Mouse (Mus musculus): ENCODE results near the gene Agrp. TPM values are rescaled to one million over a fixed set of nuclear protein-coding genes. Genes with fewer than 3 reads are reported as not detected.
A peak's percentile ranks its signal among the peaks of the same experiment; 100 is the strongest.

Gene Agrp
- polyA plus RNA-seq (2014; fragmentation: Nextera tagmentation; extraction: Ambion mirVana): 0.66 and 2.1 TPM in 2 replicates

DNA sequence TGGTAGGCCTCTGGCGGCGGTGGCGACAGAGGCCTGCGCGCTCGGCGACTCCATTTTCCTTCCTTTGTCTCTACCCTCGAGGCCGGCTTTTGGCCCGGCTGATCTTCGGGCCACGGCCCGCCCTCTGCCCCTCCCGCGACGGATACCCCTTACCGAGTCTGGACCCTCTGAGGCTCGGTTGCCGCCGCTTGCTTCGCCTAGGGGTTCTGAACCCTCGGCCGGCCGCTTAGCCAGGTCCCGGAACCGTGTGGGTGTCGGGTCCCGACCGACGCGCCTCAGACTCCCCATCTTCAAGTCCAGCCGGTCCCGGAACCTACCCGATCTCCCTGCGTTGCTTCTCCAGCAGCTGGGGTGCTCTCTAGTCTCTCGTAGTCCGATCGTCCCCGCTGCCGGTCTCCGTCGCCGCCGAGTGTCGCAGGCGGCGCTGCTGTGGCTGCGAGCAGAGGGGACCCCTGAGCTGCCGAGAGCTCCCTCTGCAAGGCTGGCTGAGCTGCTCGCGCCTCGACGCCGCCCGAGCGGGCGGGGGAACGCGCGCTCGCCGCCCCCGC lies at the start of gene Agrp:
Gene Agrp (minus strand): TSS at position 431 of the 548 bp plus-strand sequence.
- Histone ChIP-seq H3K27ac (ENCODE audit: low read depth, low read length) (peak within 1 kb of the TSS; percentile 100), H3K36me3 (ENCODE audit: control insufficient read depth, insufficient read depth, low read length) (no peaks in the 10 kb centered on the region), H3K9me3 (ENCODE audit: control insufficient read depth, low read length) (no peaks in the 10 kb centered on the region), H3K9ac (ENCODE audit: low read length) (peak within 1 kb of the TSS; percentile 97), H3K4me2 (ENCODE audit: low read depth) (peak within 1 kb of the TSS; percentile 93), H3K4me3 (ENCODE audit: low read depth, low read length) (peak within 1 kb of the TSS; percentile 91), H3K27me3 (ENCODE audit: control insufficient read depth, insufficient read depth, low read length) (no peaks in the 10 kb centered on the region), H3K4me1 (ENCODE audit: control insufficient read depth, insufficient read depth, low read length) (peaks cover 12% of the 10 kb centered on the region; the same call in 1 of the 2 replicates)
- DNase-seq (ENCODE audit: low spot score) (no peak), ATAC-seq (ENCODE audit: insufficient read depth, low FRiP score, low TSS enrichment) (peak; percentile 39)
- under 1% methylated on average over 63 of the region's 63 CpGs for WGBS

DNA sequence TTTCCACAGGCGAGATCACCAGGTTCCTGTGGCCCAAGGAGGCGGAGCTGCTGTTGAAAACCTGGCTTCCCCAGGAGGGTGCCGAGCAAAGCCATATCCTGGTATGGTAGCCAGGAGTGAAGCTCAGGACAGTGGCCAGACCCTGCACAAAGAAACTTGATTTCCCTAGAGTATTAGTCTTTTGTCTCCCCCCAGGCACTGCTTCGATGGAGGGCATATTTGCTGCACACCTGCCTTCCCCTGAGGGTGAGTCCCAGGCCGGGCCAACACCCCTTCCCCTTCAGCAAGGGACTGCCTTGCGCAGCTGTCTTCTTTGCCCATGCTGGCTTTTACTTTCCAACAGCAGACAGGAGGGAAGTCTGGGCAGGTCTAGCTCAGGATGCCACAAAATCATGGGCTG lies 49.4 kb upstream of the Agrp start:
- Histone ChIP-seq H3K4me1 (ENCODE audit: control insufficient read depth, insufficient read depth, low read length) (no peaks in the 10 kb centered on the region), H3K36me3 (ENCODE audit: control insufficient read depth, insufficient read depth, low read length) (no peaks in the 10 kb centered on the region; the same call in 1 of the 2 replicates), H3K27me3 (ENCODE audit: control insufficient read depth, insufficient read depth, low read length) (no peaks in the 10 kb centered on the region), H3K4me3 (ENCODE audit: low read depth, low read length) (no peak overlapping the region), H3K27ac (ENCODE audit: low read depth, low read length) (no peak overlapping the region), H3K4me2 (ENCODE audit: low read depth) (no peak overlapping the region), H3K9me3 (ENCODE audit: control insufficient read depth, low read length) (no peaks in the 10 kb centered on the region), H3K9ac (ENCODE audit: low read length) (no peak overlapping the region)
- WGBS: 69% methylated on average over 6 of the region's 6 CpGs
- ATAC-seq (ENCODE audit: insufficient read depth, low FRiP score, low TSS enrichment) (no peak), DNase-seq (ENCODE audit: low spot score) (no peak)

DNA sequence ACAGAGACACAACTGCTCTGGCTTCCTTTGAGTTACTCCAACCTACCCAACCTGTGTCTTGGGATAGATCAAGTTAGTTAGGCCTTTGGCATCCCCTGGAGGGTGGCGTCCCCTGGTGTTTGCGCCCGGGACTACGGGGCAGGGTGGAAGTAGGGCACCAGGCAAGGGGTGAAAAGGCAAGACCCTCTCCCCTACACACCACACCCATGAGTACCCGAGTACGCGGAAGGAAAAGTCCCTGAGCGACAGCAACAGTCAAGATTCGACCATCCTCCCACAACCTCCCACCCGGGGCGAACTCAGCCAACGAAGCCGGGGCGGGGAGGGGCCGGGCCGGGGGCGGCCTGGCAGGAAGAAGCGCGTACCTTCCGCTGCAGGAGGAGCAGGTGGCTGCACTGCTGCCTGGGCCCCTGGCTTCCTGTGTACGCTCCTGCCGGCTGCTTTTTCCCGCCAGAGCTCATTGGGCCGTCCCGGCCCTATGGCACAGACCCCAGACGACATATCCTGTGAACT lies 48.7 kb upstream of the Agrp start, which contains the start of gene Carmil2:
Gene Carmil2 (plus strand): TSS at position 479 of the 513 bp plus-strand sequence.
- Histone ChIP-seq H3K27ac (ENCODE audit: low read depth, low read length) (no peak within 1 kb of the TSS), H3K9me3 (ENCODE audit: control insufficient read depth, low read length) (no peaks in the 10 kb centered on the region), H3K9ac (ENCODE audit: low read length) (no peak within 1 kb of the TSS), H3K4me3 (ENCODE audit: low read depth, low read length) (no peak within 1 kb of the TSS), H3K4me1 (ENCODE audit: control insufficient read depth, insufficient read depth, low read length) (no peaks in the 10 kb centered on the region), H3K4me2 (ENCODE audit: low read depth) (no peak within 1 kb of the TSS), H3K36me3 (ENCODE audit: control insufficient read depth, insufficient read depth, low read length) (peaks cover 3% of the 10 kb centered on the region), H3K27me3 (ENCODE audit: control insufficient read depth, insufficient read depth, low read length) (no peaks in the 10 kb centered on the region)
- 13% methylated on average over 26 of the region's 26 CpGs for WGBS
- DNase-seq (ENCODE audit: low spot score): peak; percentile 56
- peak; percentile 35; the same call in 1 of the 2 replicates for ATAC-seq (ENCODE audit: insufficient read depth, low FRiP score, low TSS enrichment)

DNA sequence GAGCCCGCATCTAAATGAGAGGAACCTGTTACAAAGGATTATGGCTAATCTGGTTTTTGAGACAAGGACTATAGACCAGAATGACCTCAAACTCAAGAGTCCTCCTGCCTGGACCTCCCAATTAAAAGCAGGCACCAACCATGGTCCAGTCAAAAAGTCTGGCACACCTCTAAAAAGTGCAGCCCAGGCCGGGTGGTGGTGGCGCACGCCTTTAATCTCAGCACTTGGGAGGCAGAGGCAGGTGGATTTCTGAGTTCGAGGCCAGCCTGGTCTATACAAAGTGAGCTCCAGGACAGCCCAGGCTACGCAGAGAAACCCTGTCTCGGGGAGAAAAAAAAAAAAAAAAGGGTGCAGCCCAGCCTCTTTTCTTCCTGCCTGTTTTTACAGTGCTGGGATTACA lies 48.1 kb upstream of the Agrp start:
- Histone ChIP-seq H3K4me2 (ENCODE audit: low read depth) (no peak overlapping the region), H3K4me1 (ENCODE audit: control insufficient read depth, insufficient read depth, low read length) (no peaks in the 10 kb centered on the region), H3K9ac (ENCODE audit: low read length) (no peak overlapping the region), H3K27ac (ENCODE audit: low read depth, low read length) (no peak overlapping the region), H3K4me3 (ENCODE audit: low read depth, low read length) (no peak overlapping the region), H3K27me3 (ENCODE audit: control insufficient read depth, insufficient read depth, low read length) (no peaks in the 10 kb centered on the region), H3K9me3 (ENCODE audit: control insufficient read depth, low read length) (no peaks in the 10 kb centered on the region), H3K36me3 (ENCODE audit: control insufficient read depth, insufficient read depth, low read length) (peaks cover 7% of the 10 kb centered on the region)
- WGBS: 83% methylated on average over 7 of the region's 7 CpGs
- ATAC-seq (ENCODE audit: insufficient read depth, low FRiP score, low TSS enrichment) (no peak), DNase-seq (ENCODE audit: low spot score) (no peak)

DNA sequence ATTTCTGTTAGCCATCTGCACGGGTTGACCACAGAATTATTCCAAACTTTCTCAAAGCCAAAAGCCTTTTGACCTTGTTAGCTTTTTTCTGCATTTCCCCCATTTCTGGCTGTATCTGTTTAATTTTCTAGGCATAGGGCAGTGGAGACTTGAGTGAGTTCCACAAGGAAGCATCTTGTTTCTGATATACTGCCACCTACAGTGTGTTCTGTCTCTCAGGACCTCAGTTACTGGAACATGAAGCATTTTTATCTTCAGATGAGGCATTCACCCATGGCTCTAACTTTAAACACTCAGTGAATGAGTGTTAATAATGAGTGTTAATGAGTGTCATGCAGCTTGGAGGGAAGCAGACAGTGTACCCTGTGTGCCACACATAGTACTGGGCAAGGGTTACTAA lies 40.7 kb upstream of the Agrp start:
- no peaks in the 10 kb centered on the region for H3K4me1 ChIP-seq (ENCODE audit: control insufficient read depth, insufficient read depth, low read length)
- DNase-seq (ENCODE audit: low spot score) (no peak), ATAC-seq (ENCODE audit: insufficient read depth, low FRiP score, low TSS enrichment) (no peak)
- no peak overlapping the region for H3K9ac ChIP-seq (ENCODE audit: low read length)
- no peak overlapping the region for H3K27ac ChIP-seq (ENCODE audit: low read depth, low read length)
- H3K4me2 ChIP-seq (ENCODE audit: low read depth): no peak overlapping the region
- WGBS: 100% methylated on average over 1 of the region's 1 CpGs
- H3K27me3 ChIP-seq (ENCODE audit: control insufficient read depth, insufficient read depth, low read length): no peaks in the 10 kb centered on the region
- H3K4me3 ChIP-seq (ENCODE audit: low read depth, low read length): no peak overlapping the region
- no peaks in the 10 kb centered on the region for H3K9me3 ChIP-seq (ENCODE audit: control insufficient read depth, low read length)
- H3K36me3 ChIP-seq (ENCODE audit: control insufficient read depth, insufficient read depth, low read length): peaks cover 35% of the 10 kb centered on the region

DNA sequence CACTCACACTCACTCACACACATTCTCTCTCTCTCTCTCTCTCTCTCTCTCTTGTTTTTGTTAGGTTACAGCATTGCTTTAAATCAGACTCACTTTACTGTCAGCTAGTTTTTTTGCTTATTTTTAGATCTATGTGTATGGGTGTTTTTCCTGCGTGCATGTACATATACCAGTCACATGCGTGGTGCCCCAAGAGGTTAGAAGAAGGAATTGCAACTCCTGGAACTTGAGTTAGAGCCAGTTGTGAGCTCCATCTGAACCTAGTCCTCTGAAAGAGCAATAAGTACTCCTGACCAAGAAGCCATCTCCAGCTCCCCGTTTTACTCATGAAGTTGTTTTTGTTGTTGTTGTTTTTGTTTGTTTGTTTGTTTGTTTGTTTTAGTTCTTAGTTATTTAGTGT lies 24.0 kb upstream of the Agrp start:
- H3K36me3 ChIP-seq (ENCODE audit: control insufficient read depth, insufficient read depth, low read length): peaks cover 6% of the 10 kb centered on the region
- H3K9me3 ChIP-seq (ENCODE audit: control insufficient read depth, low read length): no peaks in the 10 kb centered on the region
- no peak overlapping the region for H3K27ac ChIP-seq (ENCODE audit: low read depth, low read length)
- no peaks in the 10 kb centered on the region for H3K27me3 ChIP-seq (ENCODE audit: control insufficient read depth, insufficient read depth, low read length)
- 80% methylated on average over 3 of the region's 3 CpGs for WGBS
- H3K4me2 ChIP-seq (ENCODE audit: low read depth): no peak overlapping the region
- no peak overlapping the region for H3K4me3 ChIP-seq (ENCODE audit: low read depth, low read length)
- no peak overlapping the region for H3K9ac ChIP-seq (ENCODE audit: low read length)
- DNase-seq (ENCODE audit: low spot score) (no peak), ATAC-seq (ENCODE audit: insufficient read depth, low FRiP score, low TSS enrichment) (no peak)
- no peaks in the 10 kb centered on the region for H3K4me1 ChIP-seq (ENCODE audit: control insufficient read depth, insufficient read depth, low read length)

DNA sequence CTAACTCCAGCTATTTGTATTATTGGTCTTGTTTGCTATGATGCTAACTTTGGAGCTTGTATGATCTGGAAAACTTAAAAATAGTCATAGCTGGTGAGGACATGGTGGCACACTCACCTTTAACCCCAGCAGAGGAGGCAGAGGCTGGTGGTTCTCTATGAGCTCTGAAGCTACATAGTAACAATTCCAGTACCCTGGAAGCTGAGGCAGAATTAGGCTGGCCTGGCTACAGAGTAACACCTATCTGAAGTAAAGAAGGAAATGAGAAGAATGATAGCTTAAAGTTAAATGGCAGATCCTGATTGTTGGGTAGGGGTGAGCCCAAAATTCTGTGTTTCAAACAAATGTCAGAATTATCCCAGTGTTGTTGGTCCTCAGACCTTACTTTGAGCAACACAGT lies 20.4 kb upstream of the Agrp start:
- H3K27ac ChIP-seq (ENCODE audit: low read depth, low read length): no peak overlapping the region
- 0 out of 2 replicates have a peak, but pooled peaks cover 2% of the 10 kb centered on the region for H3K36me3 ChIP-seq (ENCODE audit: control insufficient read depth, insufficient read depth, low read length)
- no peaks in the 10 kb centered on the region for H3K27me3 ChIP-seq (ENCODE audit: control insufficient read depth, insufficient read depth, low read length)
- no peak overlapping the region for H3K4me2 ChIP-seq (ENCODE audit: low read depth)
- ATAC-seq (ENCODE audit: insufficient read depth, low FRiP score, low TSS enrichment) (no peak), DNase-seq (ENCODE audit: low spot score) (no peak)
- no peaks in the 10 kb centered on the region for H3K4me1 ChIP-seq (ENCODE audit: control insufficient read depth, insufficient read depth, low read length)
- no peak overlapping the region for H3K4me3 ChIP-seq (ENCODE audit: low read depth, low read length)
- H3K9me3 ChIP-seq (ENCODE audit: control insufficient read depth, low read length): no peaks in the 10 kb centered on the region
- no peak overlapping the region for H3K9ac ChIP-seq (ENCODE audit: low read length)

DNA sequence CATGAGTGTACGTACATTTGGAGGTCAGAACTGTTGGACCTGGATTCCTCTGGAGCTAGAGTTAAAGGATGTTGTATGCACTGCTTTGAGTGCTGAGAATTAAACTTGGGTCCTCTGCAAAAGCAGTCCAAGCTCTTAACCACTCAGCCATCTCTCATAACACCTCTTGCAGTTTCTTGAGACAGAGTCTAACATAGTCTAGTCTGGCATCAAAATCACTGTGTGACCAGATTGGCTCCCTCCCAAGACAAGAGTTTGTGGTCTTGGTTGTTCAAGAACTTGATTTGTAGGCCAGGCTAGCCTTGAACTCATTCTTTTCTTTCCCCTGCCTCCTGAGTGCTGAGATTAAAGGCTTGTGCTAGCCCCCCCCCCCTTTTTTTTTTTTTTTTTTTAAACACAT lies 11.7 kb upstream of the Agrp start:
- Histone ChIP-seq H3K4me3 (ENCODE audit: low read depth, low read length) (no peak overlapping the region), H3K4me2 (ENCODE audit: low read depth) (no peak overlapping the region), H3K27ac (ENCODE audit: low read depth, low read length) (no peak overlapping the region), H3K36me3 (ENCODE audit: control insufficient read depth, insufficient read depth, low read length) (peaks cover 5% of the 10 kb centered on the region; the same call in 1 of the 2 replicates), H3K9me3 (ENCODE audit: control insufficient read depth, low read length) (no peaks in the 10 kb centered on the region), H3K9ac (ENCODE audit: low read length) (no peak overlapping the region), H3K27me3 (ENCODE audit: control insufficient read depth, insufficient read depth, low read length) (no peaks in the 10 kb centered on the region), H3K4me1 (ENCODE audit: control insufficient read depth, insufficient read depth, low read length) (no peaks in the 10 kb centered on the region)
- WGBS: 97% methylated on average over 1 of the region's 1 CpGs
- DNase-seq (ENCODE audit: low spot score) (no peak), ATAC-seq (ENCODE audit: insufficient read depth, low FRiP score, low TSS enrichment) (no peak)

DNA sequence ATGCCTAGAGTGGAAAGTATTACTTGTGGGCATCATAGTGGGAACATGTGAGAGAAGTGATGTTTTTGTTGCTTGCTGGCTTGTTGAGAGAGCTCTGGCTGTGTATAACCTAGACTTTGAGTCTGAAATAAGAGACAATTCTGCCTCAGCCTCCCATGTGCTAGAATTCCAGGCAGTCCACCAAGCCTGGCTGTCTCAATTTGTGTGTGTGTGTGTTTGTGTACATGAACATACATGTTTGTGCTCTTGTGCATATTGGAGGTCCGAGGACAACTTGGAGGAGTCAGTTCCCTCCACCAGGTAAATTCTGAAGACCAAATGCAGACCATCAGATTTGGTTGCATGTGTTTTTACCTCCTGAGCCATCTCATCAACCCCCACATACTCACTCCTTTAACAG lies 8.0 kb upstream of the Agrp start:
- 100% methylated on average over 1 of the region's 1 CpGs for whole genome bisulfite sequencing
- no peak for DNase-seq (ENCODE audit: low spot score)
- peaks cover 6% of the 10 kb centered on the region for H3K36me3 ChIP-seq (ENCODE audit: control insufficient read depth, insufficient read depth, low read length)
- ATAC-seq (ENCODE audit: insufficient read depth, low FRiP score, low TSS enrichment): no peak
- no peaks in the 10 kb centered on the region for H3K4me1 ChIP-seq (ENCODE audit: control insufficient read depth, insufficient read depth, low read length)
- H3K4me2 ChIP-seq (ENCODE audit: low read depth): no peak overlapping the region
- H3K9ac ChIP-seq (ENCODE audit: low read length): no peak overlapping the region
- H3K27me3 ChIP-seq (ENCODE audit: control insufficient read depth, insufficient read depth, low read length): no peaks in the 10 kb centered on the region
- no peaks in the 10 kb centered on the region for H3K9me3 ChIP-seq (ENCODE audit: control insufficient read depth, low read length)
- H3K4me3 ChIP-seq (ENCODE audit: low read depth, low read length): no peak overlapping the region
- H3K27ac ChIP-seq (ENCODE audit: low read depth, low read length): no peak overlapping the region

Data from neural tube, embryonic 11.5 days (tissue).